Mouse (Mus musculus): Measurements from ENCODE around the gene Bag3. TPM values are rescaled to one million over a fixed set of nuclear protein-coding genes. Genes with fewer than 3 reads are reported as not detected.

Bag3 gene
- polyA plus RNA-seq, 1 experiment from 2014 or later: 9.3 TPM

GRCm38 (mm10) chr7:128577607-128578006 lies 54.2 kb downstream of the Bag3 start:
- WGBS: 29% methylated on average over 1 of the region's 1 CpGs
- Histone ChIP-seq H3K9me3 (replicated peaks) (no peaks in the 10 kb centered on the region), H3K4me3 (no peak overlapping the region), H3K27ac (no peak overlapping the region), H3K27me3 (ENCODE audit: low read depth, poor library complexity, severe bottlenecking) (no peaks in the 10 kb centered on the region), H3K36me3 (no peaks in the 10 kb centered on the region), H3K4me1 (peaks cover 22% of the 10 kb centered on the region)
- DNase-seq (ENCODE audit: low spot score): no peak

GRCm38 (mm10) chr7:128578199-128578945 lies 55.0 kb downstream of the Bag3 start:
- no peaks in the 10 kb centered on the region for H3K36me3 ChIP-seq
- H3K4me3 ChIP-seq: no peak overlapping the region
- no peak for DNase-seq (ENCODE audit: low spot score)
- 79% methylated on average over 10 of the region's 10 CpGs for WGBS
- no peaks in the 10 kb centered on the region for H3K9me3 ChIP-seq (replicated peaks)
- no peak overlapping the region for H3K27ac ChIP-seq
- no peaks in the 10 kb centered on the region for H3K27me3 ChIP-seq (ENCODE audit: low read depth, poor library complexity, severe bottlenecking)
- peaks cover 19% of the 10 kb centered on the region for H3K4me1 ChIP-seq

GRCm38 (mm10) chr7:128579381-128579780 lies 56.0 kb downstream of the Bag3 start:
- WGBS: 92% methylated on average over 2 of the region's 2 CpGs
- peaks cover 13% of the 10 kb centered on the region for H3K4me1 ChIP-seq
- no peak for DNase-seq (ENCODE audit: low spot score)
- H3K27ac ChIP-seq: no peak overlapping the region
- no peak overlapping the region for H3K4me3 ChIP-seq
- H3K27me3 ChIP-seq (ENCODE audit: low read depth, poor library complexity, severe bottlenecking): no peaks in the 10 kb centered on the region
- H3K9me3 ChIP-seq (replicated peaks): no peaks in the 10 kb centered on the region
- H3K36me3 ChIP-seq: no peaks in the 10 kb centered on the region

GRCm38 (mm10) chr7:128580318-128580717 lies 56.9 kb downstream of the Bag3 start:
- H3K36me3 ChIP-seq: no peaks in the 10 kb centered on the region
- no peaks in the 10 kb centered on the region for H3K27me3 ChIP-seq (ENCODE audit: low read depth, poor library complexity, severe bottlenecking)
- WGBS: 93% methylated on average over 6 of the region's 6 CpGs
- no peak overlapping the region for H3K27ac ChIP-seq
- H3K9me3 ChIP-seq (replicated peaks): no peaks in the 10 kb centered on the region
- H3K4me1 ChIP-seq: peaks cover 13% of the 10 kb centered on the region
- no peak overlapping the region for H3K4me3 ChIP-seq
- no peak for DNase-seq (ENCODE audit: low spot score)

- 88% methylated on average over 15 of the region's 15 CpGs for WGBS
- no peaks in the 10 kb centered on the region for H3K36me3 ChIP-seq
- H3K4me1 ChIP-seq: peaks cover 13% of the 10 kb centered on the region
- H3K27ac ChIP-seq: no peak overlapping the region
- no peaks in the 10 kb centered on the region for H3K9me3 ChIP-seq (replicated peaks)
- H3K4me3 ChIP-seq: no peak overlapping the region
- no peaks in the 10 kb centered on the region for H3K27me3 ChIP-seq (ENCODE audit: low read depth, poor library complexity, severe bottlenecking)
- DNase-seq (ENCODE audit: low spot score): no peak
Measured at GRCm38 (mm10) chr7:128581864-128582484, 58.6 kb downstream of the Bag3 start.

- no peaks in the 10 kb centered on the region for H3K9me3 ChIP-seq (replicated peaks)
- WGBS: 82% methylated on average over 6 of the region's 6 CpGs
- no peak overlapping the region for H3K4me3 ChIP-seq
- DNase-seq (ENCODE audit: low spot score): no peak
- H3K27ac ChIP-seq: no peak overlapping the region
- H3K4me1 ChIP-seq: peaks cover 5% of the 10 kb centered on the region
- H3K36me3 ChIP-seq: no peaks in the 10 kb centered on the region
- no peaks in the 10 kb centered on the region for H3K27me3 ChIP-seq (ENCODE audit: low read depth, poor library complexity, severe bottlenecking)
Measured at GRCm38 (mm10) chr7:128583213-128583948, 60.0 kb downstream of the Bag3 start.

- H3K9me3 ChIP-seq (replicated peaks): no peaks in the 10 kb centered on the region
- no peaks in the 10 kb centered on the region for H3K36me3 ChIP-seq
- peaks cover 12% of the 10 kb centered on the region for H3K4me1 ChIP-seq
- no peak overlapping the region for H3K4me3 ChIP-seq
- DNase-seq (ENCODE audit: low spot score): no peak
- no peaks in the 10 kb centered on the region for H3K27me3 ChIP-seq (ENCODE audit: low read depth, poor library complexity, severe bottlenecking)
- 79% methylated on average over 4 of the region's 4 CpGs for WGBS
- no peak overlapping the region for H3K27ac ChIP-seq
Measured at GRCm38 (mm10) chr7:128587334-128587933, 64.0 kb downstream of the Bag3 start.

GRCm38 (mm10) chr7:128591345-128592084 lies 68.1 kb downstream of the Bag3 start:
- H3K36me3 ChIP-seq: no peaks in the 10 kb centered on the region
- peak; percentile 42 for DNase-seq (ENCODE audit: low spot score)
- H3K27me3 ChIP-seq (ENCODE audit: low read depth, poor library complexity, severe bottlenecking): no peaks in the 10 kb centered on the region
- 6% methylated on average over 9 of the region's 9 CpGs for WGBS
- H3K4me3 ChIP-seq: no peak overlapping the region
- H3K27ac ChIP-seq: peak overlapping the region; percentile 51
- peaks cover 18% of the 10 kb centered on the region for H3K4me1 ChIP-seq
- no peaks in the 10 kb centered on the region for H3K9me3 ChIP-seq (replicated peaks)

- DNase-seq (ENCODE audit: low spot score): peak; percentile 61
- Histone ChIP-seq H3K4me1 (peaks cover 18% of the 10 kb centered on the region), H3K27ac (peak overlapping the region; percentile 71), H3K36me3 (no peaks in the 10 kb centered on the region), H3K4me3 (peak overlapping the region; percentile 46), H3K27me3 (ENCODE audit: low read depth, poor library complexity, severe bottlenecking) (no peaks in the 10 kb centered on the region), H3K9me3 (replicated peaks) (no peaks in the 10 kb centered on the region)
- WGBS: 6% methylated on average over 21 of the region's 21 CpGs
Measured at GRCm38 (mm10) chr7:128592118-128592935, 68.9 kb downstream of the Bag3 start.

GRCm38 (mm10) chr7:128592936-128593241 lies 69.5 kb downstream of the Bag3 start:
- 5% methylated on average over 6 of the region's 6 CpGs for WGBS
- DNase-seq (ENCODE audit: low spot score): no peak
- H3K27ac ChIP-seq: no peak overlapping the region

GRCm38 (mm10) chr7:128596274-128596673 lies 72.9 kb downstream of the Bag3 start:
- no peak overlapping the region for H3K4me3 ChIP-seq
- peaks cover 15% of the 10 kb centered on the region for H3K4me1 ChIP-seq
- H3K27ac ChIP-seq: no peak overlapping the region
- H3K27me3 ChIP-seq (ENCODE audit: low read depth, poor library complexity, severe bottlenecking): no peaks in the 10 kb centered on the region
- DNase-seq (ENCODE audit: low spot score): no peak
- 97% methylated on average over 2 of the region's 2 CpGs for WGBS
- H3K9me3 ChIP-seq (replicated peaks): no peaks in the 10 kb centered on the region
- H3K36me3 ChIP-seq: no peaks in the 10 kb centered on the region

More at GRCm38 (mm10) chr7:128592936-128593241, 69.5 kb downstream of the Bag3 start:
- no peaks in the 10 kb centered on the region for H3K9me3 ChIP-seq (replicated peaks)
- H3K27me3 ChIP-seq (ENCODE audit: low read depth, poor library complexity, severe bottlenecking): no peaks in the 10 kb centered on the region
- H3K4me3 ChIP-seq: peak overlapping the region; percentile 46
- no peaks in the 10 kb centered on the region for H3K36me3 ChIP-seq
- H3K4me1 ChIP-seq: peaks cover 18% of the 10 kb centered on the region
